12 mouse cellular contexts compared by ENCODE assay signal in genomic region chr4:4496181-4496580, GRCm38 (mm10).
"Had no signal": no experiment of that assay in that cellular context is flagged by ENCODE, and none has a peak within 500 bp of the region (broad histone marks: within the 10 kb centered on the region; RNA-seq: fewer than 3 reads in every experiment).

No protein-coding gene starts in this region.

- H3K27me3 ChIP-seq: limb, embryonic 12.5 days; neural tube, embryonic 13.5 days had no signal

- DNase-seq: kidney, postnatal 14 days; liver; lung, adult 18-20 months; midbrain, embryonic 14.5 days; retina, postnatal 1 day; right cerebral cortex, postnatal 4 days; spleen, adult 18-20 months; thymus, postnatal 36 days had no signal

- H3K9ac ChIP-seq: limb, embryonic 12.5 days; liver, embryonic 14.5 days; neural tube, embryonic 13.5 days had no signal

- H3K9me3 ChIP-seq: limb, embryonic 12.5 days; neural tube, embryonic 13.5 days had no signal

- ATAC-seq: intestine, postnatal 0 days had no signal

- H3K27ac ChIP-seq: limb, embryonic 12.5 days; liver, embryonic 14.5 days; neural tube, embryonic 13.5 days had no signal

- H3K36me3 ChIP-seq: limb, embryonic 12.5 days; neural tube, embryonic 13.5 days had no signal

- H3K4me1 ChIP-seq: limb, embryonic 12.5 days; neural tube, embryonic 13.5 days had no signal

- H3K4me3 ChIP-seq: limb, embryonic 12.5 days; neural tube, embryonic 13.5 days had no signal

- H3K4me2 ChIP-seq: limb, embryonic 12.5 days; neural tube, embryonic 13.5 days had no signal
